Mouse (Mus musculus) liver, postnatal 0 days (tissue): ENCODE measurements around the gene Tpr.

Experiments used
- CTCF ChIP-seq: sonication (generic); IDR thresholded peaks from 2 replicates; pipeline ENCODE4 v1.5.1; 2016; ENCODE audit warnings: antibody characterized with exemption, low read depth
- EP300 ChIP-seq: IDR thresholded peaks from 2 replicates; pipeline ENCODE4 v1.6.1; 2016; ENCODE audit warnings: antibody characterized with exemption, low read depth, mild to moderate bottlenecking

GRCm38 (mm10) chr1:150497690-150498089 is 105.1 kb downstream of the Tpr start:
- TF ChIP-seq CTCF, result peak; percentile 46
- no peak for TF ChIP-seq EP300
